Mouse (Mus musculus): ENCODE results near the gene Tnfrsf13c.
"Not testable (repeated sequence)": the region's sequence is repeated elsewhere in the genome, so short reads cannot be mapped to it uniquely, and the experiment has no call there.

The Tnfrsf13c gene

GRCm38 (mm10) chr15:82223657-82224601 is at the start of gene Tnfrsf13c:
Gene Tnfrsf13c (minus strand): TSS chr15:82224369.
- peak; percentile 17 to 39 for DNase-seq (ENCODE audit: low spot score in 2 of 2)

- no peak for DNase-seq (ENCODE audit: low spot score in 2 of 2)
Measured at GRCm38 (mm10) chr15:82272295-82272694, 48.1 kb upstream of the Tnfrsf13c start.

GRCm38 (mm10) chr15:82271201-82271600 is 47.0 kb upstream of the Tnfrsf13c start:
- peak; percentile 7 to 62 for DNase-seq (ENCODE audit: low spot score in 2 of 2)

- DNase-seq (ENCODE audit: low spot score in 2 of 2), result no peak
Measured at GRCm38 (mm10) chr15:82268783-82269182, 44.6 kb upstream of the Tnfrsf13c start.

- DNase-seq (ENCODE audit: low spot score in 2 of 2), result no peak
Measured at GRCm38 (mm10) chr15:82268185-82268584, 44.0 kb upstream of the Tnfrsf13c start.

GRCm38 (mm10) chr15:82266356-82266755 is 42.2 kb upstream of the Tnfrsf13c start:
- DNase-seq (ENCODE audit: low spot score in 2 of 2), result peak; percentile 32 to 77

GRCm38 (mm10) chr15:82259510-82259909 is 35.3 kb upstream of the Tnfrsf13c start:
- DNase-seq (ENCODE audit: low spot score in 2 of 2), result peak; percentile 46 to 87

- DNase-seq (ENCODE audit: low spot score in 2 of 2), result no peak
Measured at GRCm38 (mm10) chr15:82255944-82256383, 31.8 kb upstream of the Tnfrsf13c start.

- no peak for DNase-seq (ENCODE audit: low spot score in 2 of 2)
Measured at GRCm38 (mm10) chr15:82255248-82255647, 31.1 kb upstream of the Tnfrsf13c start.

GRCm38 (mm10) chr15:82252097-82252496 is 27.9 kb upstream of the Tnfrsf13c start, which contains the start of gene 1500009C09Rik:
Gene 1500009C09Rik (plus strand): TSS chr15:82252397.
- no peak for DNase-seq (ENCODE audit: low spot score in 2 of 2)

- no peak for DNase-seq (ENCODE audit: low spot score in 2 of 2)
Measured at GRCm38 (mm10) chr15:82251579-82251978, 27.4 kb upstream of the Tnfrsf13c start.

- no peak for DNase-seq (ENCODE audit: low spot score in 2 of 2)
Measured at GRCm38 (mm10) chr15:82247131-82247776, 23.1 kb upstream of the Tnfrsf13c start.

GRCm38 (mm10) chr15:82244805-82245161 is 20.6 kb upstream of the Tnfrsf13c start:
- DNase-seq (ENCODE audit: low spot score in 2 of 2), result not testable (repeated sequence)

- DNase-seq (ENCODE audit: low spot score in 2 of 2), result peak; percentile 89 to 93
Measured at GRCm38 (mm10) chr15:82244115-82244804, 20.1 kb upstream of the Tnfrsf13c start, which contains the start of gene Cenpm. Gene Cenpm (minus strand): TSS chr15:82244748.

GRCm38 (mm10) chr15:82243742-82244114 is 19.6 kb upstream of the Tnfrsf13c start:
- DNase-seq (ENCODE audit: low spot score in 2 of 2), result no peak

- DNase-seq (ENCODE audit: low spot score in 2 of 2), result no peak
Measured at GRCm38 (mm10) chr15:82243311-82243710, 19.1 kb upstream of the Tnfrsf13c start.

- peak; percentile 69 to 85 for DNase-seq (ENCODE audit: low spot score in 2 of 2)
Measured at GRCm38 (mm10) chr15:82236565-82236964, 12.4 kb upstream of the Tnfrsf13c start.

GRCm38 (mm10) chr15:82235661-82236060 is 11.5 kb upstream of the Tnfrsf13c start:
- no peak for DNase-seq (ENCODE audit: low spot score in 2 of 2)

GRCm38 (mm10) chr15:82232651-82233050 is 8.5 kb upstream of the Tnfrsf13c start:
- no peak for DNase-seq (ENCODE audit: low spot score in 2 of 2)

- DNase-seq (ENCODE audit: low spot score in 2 of 2), result no peak
Measured at GRCm38 (mm10) chr15:82231591-82232378, 7.6 kb upstream of the Tnfrsf13c start.

- no peak for DNase-seq (ENCODE audit: low spot score in 2 of 2)
Measured at GRCm38 (mm10) chr15:82231100-82231499, 6.9 kb upstream of the Tnfrsf13c start.
